Mouse (Mus musculus) left cerebral cortex, postnatal 14 days (tissue): ENCODE measurements at regions not wholly inside any gene's neighbourhood (a gene's known extent, or its start where the extent isn't known, plus 50 kb on each side); places are given as distances from the start of the nearest gene placed in this dataset.

Source experiments
- DNase-seq, 2 experiments: peaks; one replicate each; pipeline ENCODE4 v3.0.0; 2021 to 2022; ENCODE audit warnings: low spot score in 2 of 2, mixed read lengths in 1 of 2
- intact Hi-C: fragments of 180-260 bp; cut with DNase I; formaldehyde crosslinking; loops from one replicate; pipeline ENCODE4 v1.15.1; 2025

DNA sequence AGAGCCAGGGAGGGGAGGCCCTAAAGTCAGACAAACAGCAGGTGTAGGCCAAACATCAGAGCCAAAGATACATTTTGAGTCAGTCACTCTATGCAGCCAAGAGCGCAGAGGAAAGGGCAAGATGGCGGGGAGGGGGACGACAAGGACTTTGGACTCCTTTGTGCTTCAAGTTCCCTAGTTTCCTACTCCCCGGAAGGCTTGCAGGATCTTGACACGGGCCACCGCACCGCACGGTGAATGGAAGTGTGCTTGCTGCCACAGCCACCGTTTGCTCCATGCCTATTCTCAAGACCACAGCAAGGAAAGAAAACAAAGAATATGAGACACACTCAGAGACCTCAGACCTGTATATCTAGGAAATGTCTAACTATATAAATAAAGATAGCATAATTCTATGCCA lies 86.8 kb upstream of the Slc45a1 start:
- intact Hi-C loops: no loop called here
- no peak for DNase-seq

- intact Hi-C loops: no loop called here
- DNase-seq: peak; percentile 61 to 86
These were observed 78.3 kb upstream of the Slc45a1 start for GRCm38 (mm10) chr4:150730061-150730812.

DNA sequence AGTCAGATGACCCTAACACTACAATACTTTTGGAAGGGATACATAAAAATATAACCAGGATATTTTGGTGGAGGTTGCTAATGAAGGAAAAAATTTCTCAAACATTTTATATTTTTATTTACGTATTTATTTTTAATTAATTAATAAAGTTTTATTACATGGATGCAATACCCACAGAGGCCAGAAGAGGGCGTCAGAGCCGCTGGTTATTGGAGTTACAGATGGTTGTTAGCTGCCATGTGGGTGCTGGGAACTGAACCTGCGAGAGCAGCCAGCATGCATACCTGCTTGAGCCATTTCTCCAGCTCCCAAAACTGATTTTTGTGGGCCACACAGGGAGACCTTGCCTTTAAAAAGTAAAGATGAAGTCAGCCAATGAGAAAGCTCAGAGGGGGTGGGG lies 74.6 kb upstream of the Slc45a1 start:
- no peak for DNase-seq
- intact Hi-C loops: no loop called here

GRCm38 (mm10) chr4:150726136-150726480 lies 74.1 kb upstream of the Slc45a1 start:
- DNase-seq: no peak
- intact Hi-C loops: no loop called here

DNA sequence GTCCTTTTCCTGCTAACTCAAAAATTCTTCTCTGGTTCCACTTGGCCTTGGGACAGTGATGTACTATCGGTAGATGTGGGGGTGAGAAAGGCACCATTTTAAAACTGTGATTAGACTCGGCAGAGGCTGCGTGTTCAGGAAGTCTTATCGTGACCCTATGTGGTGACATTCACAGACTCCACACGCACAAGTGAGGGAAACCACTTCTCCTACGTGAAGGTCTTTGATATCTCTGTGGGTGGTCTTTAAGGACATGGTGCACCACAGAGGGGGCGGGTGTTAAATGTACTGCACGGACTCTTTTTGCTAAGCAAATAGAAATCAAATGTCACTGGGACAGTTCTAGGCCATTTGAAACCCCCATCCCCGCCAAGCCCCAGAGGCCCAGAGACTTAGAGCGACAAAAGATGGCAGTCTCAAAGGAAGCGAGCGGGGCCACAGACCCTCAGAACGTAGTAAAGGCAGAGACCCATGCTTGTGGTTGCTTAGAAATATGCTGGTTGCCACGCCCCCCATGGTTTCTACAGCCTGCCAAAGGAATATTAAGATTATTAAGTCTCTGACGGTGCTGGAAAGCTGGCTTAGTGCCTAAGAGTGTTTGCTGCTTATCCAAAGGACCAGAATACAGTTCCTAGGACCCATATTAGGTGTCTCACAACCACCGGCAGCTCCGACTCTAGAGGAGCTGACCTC lies 73.6 kb upstream of the Slc45a1 start:
- intact Hi-C loops: no loop called here
- DNase-seq: no peak

DNA sequence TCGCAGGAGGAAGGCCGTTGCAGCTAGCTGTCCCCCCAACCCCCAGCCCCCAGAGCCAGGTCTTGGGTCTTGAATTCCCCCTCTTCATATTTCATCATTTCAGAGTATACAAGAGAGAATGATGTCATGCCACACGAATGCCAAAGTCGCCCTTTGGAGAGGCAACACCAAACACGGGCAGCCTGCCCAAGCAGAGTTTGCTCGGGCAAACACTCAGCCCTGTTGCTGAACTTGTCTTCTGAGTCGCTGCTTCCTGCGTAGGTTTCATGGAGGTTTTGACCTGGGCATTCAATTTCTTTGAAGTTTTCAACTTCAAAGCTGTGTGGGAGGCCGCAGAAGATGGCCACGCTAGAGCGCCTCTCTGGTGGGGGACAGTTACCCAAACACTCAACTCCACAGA lies 72.8 kb upstream of the Slc45a1 start:
- DNase-seq: no peak
- intact Hi-C loops: no loop called here

DNA sequence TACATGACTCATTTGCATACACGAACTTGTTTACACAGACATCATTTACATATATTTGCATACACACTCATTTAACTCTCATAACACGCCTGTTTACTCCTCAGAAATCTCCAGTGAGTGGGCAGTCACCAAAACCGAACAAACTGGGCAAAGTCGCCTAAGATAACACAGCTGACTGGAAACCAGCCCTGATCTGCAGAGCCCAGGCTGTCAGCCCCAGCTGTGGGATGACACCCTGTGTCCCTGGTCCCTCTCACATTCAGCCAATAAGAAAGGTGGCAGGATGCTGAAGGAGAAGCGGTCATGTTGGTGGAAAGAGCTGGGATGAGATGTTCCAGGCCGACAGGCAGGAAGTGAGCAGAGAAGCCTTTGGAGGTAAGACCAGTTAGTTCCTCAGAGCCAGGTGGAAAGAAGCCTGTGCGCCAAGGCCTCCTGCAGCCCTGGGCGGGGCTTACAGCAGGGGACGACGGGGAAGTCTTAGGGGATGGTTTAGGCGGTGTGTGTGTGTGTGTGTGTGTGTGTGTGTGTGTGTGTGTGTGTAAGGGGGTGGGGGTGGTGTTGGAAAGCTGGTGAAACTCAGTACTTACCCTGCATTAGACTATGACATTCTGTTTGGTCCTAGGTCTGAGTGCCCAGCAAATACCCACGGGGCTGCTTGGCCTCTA lies 69.8 kb upstream of the Slc45a1 start:
- intact Hi-C loops: no loop called here
- no peak for DNase-seq

- intact Hi-C loops: no loop called here
These were observed 65.9 kb upstream of the Slc45a1 start for GRCm38 (mm10) chr4:150717866-150718265.

GRCm38 (mm10) chr4:150715051-150715450 lies 63.1 kb upstream of the Slc45a1 start:
- no peak for DNase-seq
- intact Hi-C loops: no loop called here

More at GRCm38 (mm10) chr4:150717866-150718265, 65.9 kb upstream of the Slc45a1 start:
- DNase-seq: no peak

DNA sequence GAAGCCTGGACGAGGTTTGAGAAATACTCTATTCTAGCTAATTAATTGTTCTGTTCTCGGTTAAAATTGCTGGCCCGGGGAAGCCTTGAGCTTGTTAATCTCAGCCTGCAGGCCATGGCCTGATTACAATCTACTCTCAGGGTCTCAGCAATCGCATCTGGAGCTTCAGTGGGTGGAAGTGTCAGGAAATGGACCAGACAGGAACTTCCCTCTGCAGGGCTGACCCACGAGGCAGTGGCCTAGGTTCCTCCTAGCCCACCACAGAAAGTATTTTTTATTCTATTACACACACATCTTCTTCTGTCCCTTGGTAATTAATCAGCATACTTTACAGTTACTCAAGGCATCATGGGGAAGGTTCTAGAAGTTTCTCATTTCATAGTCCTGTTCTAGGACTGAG lies 61.3 kb upstream of the Slc45a1 start:
- intact Hi-C loops: no loop called here
- DNase-seq: no peak

DNA sequence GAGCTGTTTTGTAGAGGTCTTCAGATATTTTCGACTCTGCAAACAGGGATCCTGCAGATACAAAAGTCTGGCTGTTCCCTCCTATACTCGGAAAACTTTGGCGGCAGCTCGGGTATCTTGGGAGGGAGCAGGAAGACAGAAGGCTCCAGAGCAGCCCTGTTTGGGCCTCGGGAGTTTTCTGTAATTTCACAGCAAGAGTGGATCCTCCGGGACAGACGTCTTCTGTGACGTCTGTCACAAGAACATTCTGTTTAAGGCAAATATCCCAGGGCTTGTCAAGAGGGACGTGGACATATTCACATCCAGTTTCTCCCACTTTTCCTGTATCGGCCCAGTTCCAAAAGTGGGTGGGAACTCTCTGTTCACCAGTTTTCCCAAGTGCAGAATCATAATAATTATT lies 60.9 kb upstream of the Slc45a1 start:
- intact Hi-C loops: no loop called here
- no peak for DNase-seq

- intact Hi-C loops: no loop called here
- no peak for DNase-seq
These were observed 59.7 kb upstream of the Slc45a1 start for GRCm38 (mm10) chr4:150711646-150712045.

DNA sequence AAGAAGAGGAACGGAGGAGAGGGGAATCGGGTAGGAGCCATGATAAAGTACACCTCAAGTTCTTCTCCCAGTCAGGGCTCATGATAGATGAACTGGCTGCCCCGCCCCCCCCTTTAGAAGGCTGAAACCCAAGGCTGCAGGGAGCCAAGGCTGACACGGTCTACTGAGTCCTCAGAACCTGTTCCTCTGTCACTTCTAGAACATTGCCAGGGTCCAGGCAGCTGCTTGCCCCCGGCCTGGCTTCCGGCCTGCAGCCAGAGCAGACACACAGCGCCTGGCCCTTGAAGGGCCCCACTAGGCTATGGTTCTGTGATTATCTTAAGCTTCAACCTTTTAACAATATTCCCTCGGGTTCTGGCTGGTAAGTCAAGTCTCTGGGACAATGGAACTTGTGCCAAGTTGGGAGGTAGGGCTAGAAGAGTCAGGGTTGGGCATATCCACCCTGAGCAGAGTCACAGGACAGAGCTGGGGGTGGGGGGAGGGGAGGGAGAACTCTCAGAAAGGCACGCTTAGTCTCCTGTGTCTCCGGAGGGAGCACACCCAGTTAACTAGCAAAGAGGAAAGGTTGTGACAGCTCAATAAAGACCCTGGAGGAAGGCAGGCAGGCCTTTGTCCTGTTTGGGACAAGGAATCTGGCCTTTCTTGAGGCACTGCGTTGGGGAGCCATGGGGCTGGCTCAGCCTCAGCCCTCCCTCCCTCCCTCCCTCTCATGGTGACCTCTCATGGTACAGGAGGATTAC lies 57.6 kb upstream of the Slc45a1 start:
- intact Hi-C loops: loop anchor here (5.0 kb wide), 1 partner anchor 143 kb away; the partner anchor contains the start of gene Errfi1
- no peak for DNase-seq

GRCm38 (mm10) chr4:150708572-150708984 lies 56.6 kb upstream of the Slc45a1 start:
- DNase-seq: peak; percentile 35 to 38
- intact Hi-C loops: loop anchor here (5.0 kb wide), 1 partner anchor 144 kb away; the partner anchor contains the start of gene Errfi1

GRCm38 (mm10) chr4:150707725-150708571 lies 56.0 kb upstream of the Slc45a1 start:
- intact Hi-C loops: loop anchor here (5.0 kb wide), 1 partner anchor 144 kb away; the partner anchor contains the start of gene Errfi1
- no peak for DNase-seq

DNA sequence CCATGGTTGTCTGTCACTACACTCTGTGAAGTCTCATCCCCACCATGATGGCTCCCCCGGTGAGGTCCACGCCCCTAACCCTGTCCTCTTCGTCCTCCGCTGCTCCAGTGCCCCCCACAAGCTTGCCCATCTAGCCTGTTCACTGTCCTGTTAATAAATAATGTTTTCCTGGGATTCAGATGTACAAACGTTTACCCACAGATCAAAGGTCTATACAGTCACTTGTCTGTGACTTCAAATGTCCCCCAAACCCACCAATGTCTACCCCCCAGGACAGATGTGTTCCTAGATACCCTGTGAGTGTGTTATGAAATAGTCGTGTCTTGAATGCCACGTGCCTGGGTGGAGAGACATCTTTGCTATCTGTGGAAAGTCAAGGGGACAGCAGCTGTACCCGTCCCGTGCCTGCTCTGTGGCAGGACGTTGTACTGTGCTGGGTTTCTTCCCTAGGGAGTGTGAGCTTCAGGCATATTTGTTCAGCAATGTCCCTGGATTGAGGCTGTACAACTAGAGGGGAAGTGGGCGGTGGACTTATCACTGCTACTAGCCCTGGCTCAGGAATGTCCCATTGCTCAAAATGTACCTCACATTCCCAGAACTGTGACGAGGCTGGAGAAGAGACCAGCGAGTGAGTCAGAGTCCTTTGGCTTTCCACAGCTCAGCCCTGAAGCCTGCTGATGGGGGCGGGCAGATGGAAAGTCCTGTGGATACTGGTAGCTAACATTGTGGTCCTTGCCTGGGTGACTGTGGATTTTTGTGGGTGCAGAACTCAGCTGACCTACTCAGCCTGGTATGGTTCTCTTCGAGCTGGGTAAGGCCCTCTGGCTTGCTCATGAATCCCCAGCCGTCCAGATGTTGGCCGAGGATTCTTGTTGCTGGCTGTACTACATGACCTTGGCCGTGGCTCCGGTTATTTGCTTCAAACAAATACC lies 55.1 kb upstream of the Slc45a1 start:
- intact Hi-C loops: loop anchor here (5.0 kb wide), 1 partner anchor 145 kb away; the partner anchor contains the start of gene Errfi1

DNA sequence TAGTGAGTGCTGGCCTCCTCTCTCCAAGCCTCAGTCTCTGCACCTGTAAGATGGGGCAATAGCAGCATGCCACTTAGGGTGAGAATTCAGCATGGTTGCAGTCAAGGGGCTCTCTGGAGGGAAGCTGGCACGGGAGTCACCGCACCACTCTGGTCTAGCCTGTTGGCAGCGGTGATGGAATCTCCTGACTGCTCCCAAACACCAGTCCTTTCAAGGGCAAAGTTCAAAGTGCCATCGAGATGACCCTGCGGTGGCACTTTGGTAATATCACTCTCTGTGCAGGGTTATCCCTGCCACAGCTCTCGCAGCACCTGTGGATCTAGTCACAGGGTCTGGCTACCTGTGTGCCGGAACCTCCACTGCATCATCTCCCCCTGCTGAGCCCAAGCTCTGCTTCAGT lies 54.3 kb upstream of the Slc45a1 start:
- no peak for DNase-seq
- intact Hi-C loops: loop anchor here (5.0 kb wide), 1 partner anchor 146 kb away; the partner anchor contains the start of gene Errfi1

More for the DNA sequence above, 55.1 kb upstream of the Slc45a1 start:
- no peak for DNase-seq

DNA sequence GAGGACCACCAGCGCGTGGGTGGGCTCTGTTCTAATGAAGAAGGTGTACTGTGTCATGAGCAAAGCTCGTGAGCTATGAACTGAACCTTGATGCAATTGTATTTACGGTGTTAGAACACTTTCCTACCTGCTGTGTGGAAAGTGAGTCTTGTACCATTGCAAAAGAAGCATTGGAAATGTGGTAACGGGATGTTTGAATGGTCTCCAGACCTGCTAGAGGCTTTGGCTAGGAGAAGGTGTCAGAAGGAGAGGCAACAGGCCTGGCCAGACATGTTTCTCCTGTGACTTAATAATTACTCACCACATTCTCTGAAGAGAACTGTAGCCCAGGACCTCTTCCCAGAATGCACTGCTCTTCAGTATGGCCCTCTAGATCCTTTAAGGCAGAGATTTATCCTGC lies 51.3 kb upstream of the Slc45a1 start:
- DNase-seq: no peak
- intact Hi-C loops: no loop called here
